Mouse (Mus musculus) mouse embryonic stem cell (cell line): ENCODE results near the gene Bri3.

Experiments
- in situ Hi-C, 2 experiments: fragments of 300-500 bp; cut with MboI; formaldehyde crosslinking; loops; 1 replicate in 1 of 2; 3 replicates in 1 of 2; pipeline ENCODE4 v1.14.3; 2019 to 2020; ENCODE audit warnings: low sequenced_read_pairs in 2 of 2, low pct_unique_long_range_greater_than_20kb in 1 of 2, mixed read lengths in 1 of 2; ENCODE audit not compliant: unreplicated experiment in 1 of 2

Bri3 gene

DNA sequence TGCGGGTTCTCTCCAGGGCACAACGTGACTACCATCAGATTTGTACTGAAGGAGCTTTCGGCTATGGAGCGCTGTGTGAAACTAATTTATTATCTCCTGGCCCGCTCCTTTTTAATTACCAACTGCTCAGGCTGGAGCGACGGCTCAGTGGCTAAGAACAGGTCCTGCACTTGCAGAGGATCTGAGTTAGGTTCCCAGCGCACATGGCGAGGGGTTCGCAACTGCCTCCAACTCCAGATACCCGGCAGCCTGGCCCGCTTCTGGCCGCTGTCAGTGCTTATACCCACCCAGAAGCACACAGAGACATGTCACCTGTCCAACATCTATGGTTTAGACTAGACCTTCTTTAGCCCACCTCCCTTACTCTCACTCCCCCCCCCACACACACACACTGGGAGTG, 35.7 kb downstream of the Bri3 start:
- in situ Hi-C loops = no loop called here

DNA sequence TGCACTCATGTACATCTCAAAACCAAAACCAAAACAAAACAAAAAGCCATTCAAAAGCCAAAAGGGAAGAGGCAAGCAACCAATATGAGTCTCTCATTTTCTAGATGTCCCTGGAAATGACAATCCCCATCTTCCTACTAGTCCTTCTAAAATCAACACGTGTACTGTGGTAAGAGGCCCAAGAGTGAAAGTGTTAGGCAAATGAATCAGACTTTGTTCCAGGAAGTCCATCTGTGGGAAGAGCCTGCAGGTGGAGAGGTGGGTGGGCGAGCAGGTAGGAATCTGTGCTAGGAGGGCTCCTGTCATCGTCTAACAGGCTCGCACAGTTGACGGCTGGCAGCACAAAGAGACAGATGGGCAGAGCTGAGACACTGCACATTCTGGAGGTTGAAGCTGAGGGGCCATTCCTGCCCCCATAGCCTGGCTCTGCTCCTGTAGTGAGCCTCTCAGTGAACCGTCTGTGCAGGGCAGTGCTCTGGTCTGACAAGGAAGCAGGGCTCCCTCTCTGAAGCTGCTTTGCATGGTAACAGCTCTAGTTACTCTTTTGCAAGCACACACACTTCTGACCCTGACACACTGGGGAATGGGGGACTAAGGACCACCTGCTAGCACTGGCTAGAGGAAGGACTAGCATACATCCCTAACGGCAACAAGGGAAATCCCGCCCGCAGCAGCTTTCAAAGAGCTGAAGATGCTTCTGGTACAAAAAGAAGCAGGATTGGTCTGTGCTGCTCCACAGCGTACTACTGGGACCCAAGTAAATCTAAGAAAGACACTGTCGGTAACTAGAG, 38.4 kb downstream of the Bri3 start:
- in situ Hi-C loops = no loop called here

DNA sequence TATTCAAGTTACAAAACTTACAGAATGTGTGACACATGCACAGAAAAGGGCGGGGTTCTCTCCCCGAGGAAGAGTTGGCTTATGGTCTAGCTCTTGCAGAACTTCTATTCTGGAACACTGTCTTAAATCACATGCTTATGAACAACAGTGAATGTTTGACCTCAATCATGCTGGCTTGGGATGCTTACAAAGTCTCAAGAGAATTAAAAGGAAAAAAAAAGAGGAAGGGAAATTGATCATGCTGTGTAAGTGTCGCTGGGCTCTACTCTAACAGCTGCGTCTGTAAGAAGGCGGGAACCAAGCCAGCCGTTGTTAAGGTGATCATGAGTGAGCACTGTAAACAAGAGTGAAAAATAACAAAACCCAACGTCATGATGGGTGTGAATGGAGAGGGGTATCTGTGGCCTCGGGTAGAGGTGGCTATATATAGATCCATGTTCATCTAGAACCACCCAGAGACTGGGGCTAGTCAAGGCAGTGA, 39.4 kb downstream of the Bri3 start:
- in situ Hi-C loops = no loop called here

DNA sequence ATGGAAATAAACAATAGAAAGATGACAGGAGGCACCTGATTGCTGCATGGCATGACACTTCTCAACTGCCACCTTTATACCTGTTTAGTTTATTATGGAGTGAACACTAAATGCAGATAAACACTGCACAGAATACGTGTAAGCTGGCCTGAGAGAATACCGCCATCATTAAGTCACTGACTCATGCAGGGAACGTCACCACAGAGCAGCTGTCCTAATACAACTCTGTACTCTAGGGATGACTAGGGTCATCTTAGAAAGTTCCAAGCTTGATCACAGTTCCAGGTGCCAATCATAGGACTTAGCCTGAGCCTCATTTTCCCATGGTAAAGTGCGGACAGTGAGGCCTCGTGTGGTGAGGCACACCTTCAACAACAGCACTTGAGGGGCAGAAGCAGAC, 40.4 kb downstream of the Bri3 start:
- in situ Hi-C loops = no loop called here

DNA sequence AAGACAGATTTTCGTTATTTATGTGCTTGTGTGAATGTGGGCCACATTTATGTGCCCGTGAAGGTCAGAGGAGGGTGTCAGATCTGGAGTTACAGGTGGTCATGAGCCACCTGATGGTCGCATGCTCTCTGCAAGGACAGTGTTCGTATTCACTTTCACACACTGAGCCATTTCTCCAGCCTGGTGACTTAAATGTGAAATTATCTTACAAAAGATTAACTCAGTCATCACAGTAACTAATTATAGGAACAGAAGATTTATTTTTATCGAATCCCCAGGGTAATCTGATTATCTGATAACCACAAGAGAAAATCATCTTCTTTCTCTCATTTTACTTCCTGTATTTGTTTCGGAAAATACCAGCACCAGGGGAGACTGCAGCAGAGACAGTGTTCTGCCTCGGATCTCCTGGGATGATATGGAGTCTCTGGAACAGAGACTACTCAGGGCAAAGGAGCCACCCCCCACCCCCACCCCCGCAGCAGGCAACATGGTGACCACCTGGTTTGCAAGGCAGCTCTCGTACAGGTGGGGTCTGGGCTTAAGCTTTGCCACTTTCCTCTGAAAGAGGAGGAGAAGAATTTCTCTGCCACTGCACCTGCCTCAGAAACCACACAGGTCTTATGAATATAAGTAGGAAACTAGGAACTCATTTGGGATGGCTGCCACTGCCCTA, 42.5 kb downstream of the Bri3 start:
- in situ Hi-C loops = no loop called here

DNA sequence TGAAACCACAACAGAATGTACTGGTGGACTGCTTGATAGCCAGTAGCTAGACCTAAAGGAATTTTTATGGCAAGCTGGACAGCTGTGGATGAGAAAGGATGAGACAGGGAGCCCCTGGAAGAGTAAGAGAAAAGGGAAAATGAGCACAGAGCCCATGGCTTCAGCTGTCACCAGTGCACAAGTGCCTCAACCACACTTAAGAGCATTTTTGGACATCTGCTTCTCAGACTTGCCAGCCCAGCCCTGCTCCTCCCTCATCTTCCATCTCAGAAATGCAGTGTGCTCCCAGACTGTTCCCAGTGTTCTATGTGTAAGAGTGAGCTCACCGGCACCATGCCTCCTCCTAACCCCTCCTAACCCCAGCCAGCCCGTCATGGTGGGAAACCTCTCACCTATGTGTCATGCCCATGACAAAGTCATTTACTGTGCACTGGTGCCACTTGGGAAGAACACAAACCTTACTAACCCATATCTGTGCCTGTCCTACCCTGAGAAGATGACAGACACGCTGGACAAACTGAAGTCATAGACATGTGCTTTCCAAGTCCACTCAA, 43.1 kb downstream of the Bri3 start:
- in situ Hi-C loops = no loop called here

DNA sequence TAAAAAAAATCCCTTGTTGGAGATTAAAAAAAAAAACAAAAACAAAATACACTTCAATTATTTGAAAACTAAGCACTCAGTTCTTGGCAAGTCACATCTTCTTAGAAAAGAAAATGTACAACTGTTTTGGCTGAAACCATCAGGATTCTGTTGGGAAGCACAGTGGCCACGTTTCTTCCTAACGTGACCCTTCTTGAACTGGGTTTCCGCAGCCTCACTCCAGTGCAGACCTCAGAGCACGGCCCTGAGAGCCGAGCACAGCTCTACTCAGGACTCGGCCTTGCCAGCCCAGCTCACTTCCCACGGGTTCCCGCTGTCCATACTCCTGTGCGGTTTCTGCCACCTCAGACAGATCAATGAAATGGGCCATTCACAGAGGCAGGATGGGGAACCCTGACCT, 44.2 kb downstream of the Bri3 start:
- in situ Hi-C loops = no loop called here

DNA sequence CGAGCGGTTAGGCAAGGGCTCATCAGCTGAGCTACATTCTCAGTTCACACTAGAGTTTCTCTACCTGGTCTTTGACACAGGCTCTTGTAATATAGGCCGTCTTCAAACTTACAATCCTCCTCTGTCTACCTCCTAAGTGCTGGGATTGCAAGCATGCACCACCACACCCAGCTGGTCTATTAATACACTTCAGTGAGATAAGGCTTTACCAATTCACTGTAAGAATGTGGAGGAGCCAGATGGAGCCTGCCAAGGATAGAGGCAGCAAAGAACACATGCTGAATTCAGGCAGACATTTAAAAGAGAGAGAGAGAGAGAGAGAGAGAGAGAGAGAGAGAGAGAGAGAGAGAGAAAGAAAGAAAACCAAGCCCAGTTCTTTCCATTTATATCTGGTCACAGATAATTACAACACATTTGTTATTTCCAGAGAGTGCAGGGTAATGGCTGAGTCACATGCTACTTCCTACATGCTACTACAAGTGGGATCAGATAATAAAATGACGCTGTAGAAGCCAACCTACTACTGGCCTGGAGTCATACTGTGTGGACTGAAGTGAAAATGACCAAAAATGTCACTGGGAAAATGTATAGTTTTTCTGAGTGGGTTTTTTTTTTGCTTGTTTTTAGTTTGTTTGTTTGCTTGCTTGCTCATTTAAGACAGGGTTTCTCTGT, 45.7 kb downstream of the Bri3 start:
- in situ Hi-C loops = no loop called here

DNA sequence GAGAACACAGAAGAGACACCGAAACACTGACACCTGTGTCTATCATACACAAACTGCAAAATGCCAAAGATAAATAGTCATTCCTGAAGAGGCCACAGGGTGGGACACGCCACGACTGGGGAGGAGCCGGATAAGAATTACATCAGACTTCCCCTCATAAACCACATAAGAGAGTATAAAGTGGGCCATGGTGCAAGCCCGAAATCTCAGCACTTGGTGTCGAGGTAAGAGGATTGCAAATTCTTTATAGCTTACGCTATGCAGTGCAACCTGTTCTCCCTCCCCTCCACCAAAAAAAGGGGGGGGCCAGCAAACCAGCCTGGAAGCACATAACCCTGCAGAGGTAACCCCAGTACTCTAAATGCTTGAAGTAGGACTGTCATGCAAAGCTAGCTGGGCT, 50.7 kb downstream of the Bri3 start:
- in situ Hi-C loops = no loop called here

DNA sequence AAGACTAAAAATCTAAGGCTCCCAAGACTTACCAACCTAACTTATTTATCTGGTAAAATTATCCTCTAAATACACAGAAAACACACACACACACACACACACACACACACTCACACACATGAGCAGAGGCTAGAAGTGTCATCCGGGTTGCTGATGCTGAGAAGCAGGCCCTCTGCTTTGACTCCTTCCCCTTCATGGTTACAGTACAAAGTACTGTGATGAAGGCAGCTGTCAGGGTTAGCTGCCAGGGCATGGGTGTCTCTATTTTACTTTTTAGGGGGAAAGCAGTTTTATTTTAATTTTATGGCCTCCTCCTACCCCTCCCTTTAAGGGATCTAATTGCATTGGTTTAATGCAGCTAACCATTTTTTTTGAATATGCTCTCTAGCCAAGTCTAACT, 51.1 kb downstream of the Bri3 start:
- in situ Hi-C loops = no loop called here

DNA sequence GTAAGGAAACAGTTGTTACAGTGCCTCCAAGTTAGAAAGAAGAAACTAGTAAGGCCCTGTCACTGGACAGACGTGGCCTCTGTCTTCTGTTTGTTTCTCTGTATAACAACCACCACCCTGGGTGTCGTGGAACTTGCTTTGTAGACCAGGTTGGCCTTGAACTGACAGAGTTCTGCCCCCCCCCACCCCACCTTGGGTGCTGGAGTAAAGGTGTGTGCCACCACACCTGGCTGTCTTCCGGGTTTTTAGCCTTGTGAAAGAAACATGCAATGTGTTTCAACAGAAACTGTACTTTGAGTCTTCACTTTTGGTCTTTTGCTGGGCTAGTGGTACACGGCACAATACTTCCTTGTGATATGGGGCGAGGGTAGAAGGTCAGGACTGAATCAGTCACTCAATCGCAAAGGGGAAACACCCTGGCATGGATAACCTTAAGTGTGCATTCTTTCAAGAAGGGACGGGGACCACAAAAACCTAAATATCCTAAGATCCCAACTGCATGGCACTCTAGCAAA, 51.9 kb downstream of the Bri3 start:
- in situ Hi-C loops = no loop called here

DNA sequence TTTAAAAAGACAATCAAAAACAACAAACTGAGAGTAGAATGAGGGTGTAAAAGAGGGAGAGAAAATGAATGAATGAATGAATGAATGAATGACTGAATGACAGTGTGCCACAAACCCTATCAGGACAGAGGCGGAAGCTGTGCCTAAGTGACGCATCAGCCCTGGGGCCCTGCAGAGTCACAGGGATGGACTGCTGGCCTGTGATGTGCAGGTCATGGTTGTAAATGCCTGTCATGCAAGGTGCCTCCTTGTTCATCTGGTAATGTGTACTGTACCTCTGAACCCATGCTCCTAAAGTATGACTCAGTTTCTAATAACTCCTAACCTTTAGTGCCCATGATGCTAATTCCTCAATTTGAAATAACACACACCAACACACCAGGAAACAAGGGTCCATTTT, 58.8 kb downstream of the Bri3 start:
- in situ Hi-C loops = no loop called here

DNA sequence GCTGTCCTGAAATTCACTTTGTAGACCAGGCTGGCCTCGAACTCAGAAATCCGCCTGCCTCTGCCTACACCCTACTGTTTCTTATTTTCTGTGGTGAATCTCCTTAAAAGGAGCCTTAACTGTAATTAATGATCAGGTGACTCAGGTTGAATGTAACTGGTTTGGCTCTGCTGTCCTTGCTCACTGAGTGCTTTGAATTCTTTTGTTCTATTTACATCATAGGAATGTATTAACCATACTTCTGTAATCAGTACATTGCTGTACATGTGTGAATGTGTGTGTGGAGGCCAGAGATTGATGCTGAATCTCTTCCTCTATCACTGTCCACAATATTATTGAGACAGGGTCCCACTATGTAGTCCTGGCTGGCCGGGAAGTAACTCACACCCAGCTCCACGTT, 64.7 kb downstream of the Bri3 start:
- in situ Hi-C loops = no loop called here

DNA sequence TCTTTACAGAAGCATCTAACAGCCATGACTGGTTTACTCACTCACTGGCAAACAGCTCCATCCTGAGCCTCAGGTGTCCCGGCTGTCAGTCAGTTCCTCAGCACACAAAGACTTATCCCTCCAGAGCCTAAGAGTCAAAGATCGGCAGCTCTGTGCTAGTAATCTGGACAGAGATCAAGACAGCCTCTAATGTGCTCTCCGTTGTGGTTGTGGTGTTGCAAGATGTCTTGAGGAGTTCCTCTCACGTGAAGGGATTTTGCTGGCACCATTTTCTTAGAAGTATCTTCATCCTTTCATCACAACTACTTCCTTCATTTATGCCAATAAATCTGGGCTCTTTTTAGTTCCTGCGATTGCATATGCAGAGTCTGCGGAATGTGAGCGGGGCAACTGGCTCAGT, 67.9 kb downstream of the Bri3 start:
- in situ Hi-C loops = no loop called here

DNA sequence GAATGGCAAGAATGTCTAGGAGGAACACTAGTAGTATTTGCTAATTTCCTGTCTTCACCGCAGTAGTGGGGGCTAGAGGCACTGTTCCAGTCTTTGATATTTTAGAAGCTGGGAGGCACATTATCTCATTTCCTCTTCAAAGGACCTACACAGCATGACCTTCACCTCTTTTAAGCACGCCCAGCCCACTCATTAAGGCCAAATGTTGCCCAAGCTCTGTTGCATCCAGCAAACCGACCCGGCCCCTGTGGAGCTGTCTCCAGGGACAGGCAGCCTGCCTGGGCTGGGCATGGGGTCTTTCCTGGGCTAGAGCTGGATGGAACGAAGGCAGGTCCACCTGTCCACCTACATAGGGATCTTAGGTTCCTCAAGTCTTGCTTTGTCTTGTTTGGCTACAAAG, 69.1 kb downstream of the Bri3 start:
- in situ Hi-C loops = no loop called here

DNA sequence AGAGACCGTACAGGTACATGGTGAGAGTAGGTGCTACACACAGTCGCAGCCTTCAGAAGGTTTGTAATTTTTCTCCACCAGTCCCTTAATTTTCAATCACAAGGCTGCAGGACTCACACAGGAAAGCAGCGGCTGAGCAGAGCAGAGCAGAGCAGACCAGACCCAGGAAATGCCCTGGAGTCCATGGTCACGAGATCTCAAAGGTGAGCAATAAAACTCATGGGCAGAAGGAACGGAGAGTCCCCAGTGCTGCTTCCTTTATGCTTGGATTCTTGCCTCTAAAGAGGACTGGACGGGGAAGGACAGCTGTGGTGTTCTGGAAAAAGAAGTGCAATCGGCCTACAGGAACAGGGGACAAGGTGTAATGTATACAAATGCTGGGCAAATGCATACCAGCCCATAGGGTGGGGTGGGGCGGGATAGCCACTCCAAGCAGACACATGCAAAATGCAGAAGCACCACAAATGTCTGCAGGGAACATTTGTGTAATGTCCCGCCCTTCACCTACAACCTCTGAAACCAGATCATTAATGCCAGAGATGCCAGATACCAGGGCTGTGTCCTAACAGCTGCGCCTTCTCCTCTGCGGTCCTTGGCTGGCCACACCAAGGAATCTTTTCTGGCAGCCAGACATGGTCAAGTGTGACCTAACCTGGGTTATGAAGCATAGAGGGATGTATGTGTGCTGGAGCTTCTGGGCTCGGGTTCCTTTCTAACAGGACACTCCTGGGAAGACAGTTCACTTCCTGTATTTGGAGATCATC, 70.7 kb downstream of the Bri3 start:
- in situ Hi-C loops = no loop called here

DNA sequence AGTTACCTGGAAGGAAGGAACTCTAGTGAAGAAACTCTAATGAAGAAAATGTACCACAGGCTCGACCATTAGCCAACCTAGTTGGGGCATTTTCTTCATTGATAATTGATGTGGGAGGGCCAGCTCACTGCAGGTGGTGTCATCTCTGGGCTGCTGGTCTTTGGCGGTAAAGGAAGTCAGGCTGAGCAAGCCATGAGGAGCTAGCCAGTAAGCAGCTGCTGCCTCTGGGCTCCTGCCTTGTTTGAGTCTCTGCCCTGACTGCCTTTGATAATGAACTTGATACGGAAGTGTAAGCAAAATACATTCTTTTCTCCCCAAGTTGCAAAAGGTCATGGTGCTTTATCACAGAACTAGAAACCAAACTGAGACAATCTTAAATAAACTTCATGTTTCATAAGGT, 72.2 kb downstream of the Bri3 start:
- in situ Hi-C loops = no loop called here

DNA sequence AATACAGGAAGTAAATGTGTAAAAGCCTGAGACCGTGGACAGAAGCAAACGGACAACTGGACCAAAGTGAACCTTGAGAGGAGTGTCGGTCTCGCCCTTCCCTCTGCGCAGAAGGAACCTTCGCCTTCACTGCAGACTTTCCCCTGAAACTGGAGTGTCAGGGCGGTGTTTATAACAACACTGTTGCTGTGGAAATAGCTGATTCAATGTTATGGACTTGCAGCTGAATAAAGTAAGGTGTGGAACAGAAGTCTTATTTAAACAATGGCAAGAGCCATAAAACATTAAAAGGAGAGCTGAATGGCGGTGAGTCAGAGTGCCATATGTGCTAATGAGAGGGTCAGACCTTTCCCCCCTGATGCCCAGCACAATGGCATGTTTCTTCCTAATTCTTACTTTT, 73.2 kb downstream of the Bri3 start:
- in situ Hi-C loops = no loop called here

DNA sequence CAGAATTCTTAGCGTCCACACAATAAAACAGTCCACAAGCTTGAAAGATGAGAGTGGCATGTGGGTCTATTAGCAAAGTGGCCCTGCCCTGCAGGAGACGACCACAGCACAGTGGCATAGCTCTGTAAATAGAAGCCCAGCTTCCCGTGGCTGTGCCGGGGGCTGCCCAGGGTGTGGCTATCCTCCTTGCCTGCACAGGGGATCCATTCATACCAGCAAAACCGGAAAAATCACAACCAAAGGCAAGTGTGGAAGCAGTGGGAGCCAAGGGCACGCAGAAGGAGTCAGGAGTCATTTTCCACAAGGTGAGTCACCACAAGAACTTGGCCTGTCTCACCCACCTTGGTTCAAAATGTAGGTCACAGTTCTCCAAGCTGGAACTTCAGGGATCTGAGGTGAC, 74.0 kb downstream of the Bri3 start:
- in situ Hi-C loops = no loop called here
